Mouse (Mus musculus): ENCODE data around the gene Sp100. TPM values are rescaled to one million over a fixed set of nuclear protein-coding genes. Genes with fewer than 3 reads are reported as not detected.

Sp100 gene
- polyA plus RNA-seq, 1 experiment from 2014 or later, result 19.2 TPM

DNA sequence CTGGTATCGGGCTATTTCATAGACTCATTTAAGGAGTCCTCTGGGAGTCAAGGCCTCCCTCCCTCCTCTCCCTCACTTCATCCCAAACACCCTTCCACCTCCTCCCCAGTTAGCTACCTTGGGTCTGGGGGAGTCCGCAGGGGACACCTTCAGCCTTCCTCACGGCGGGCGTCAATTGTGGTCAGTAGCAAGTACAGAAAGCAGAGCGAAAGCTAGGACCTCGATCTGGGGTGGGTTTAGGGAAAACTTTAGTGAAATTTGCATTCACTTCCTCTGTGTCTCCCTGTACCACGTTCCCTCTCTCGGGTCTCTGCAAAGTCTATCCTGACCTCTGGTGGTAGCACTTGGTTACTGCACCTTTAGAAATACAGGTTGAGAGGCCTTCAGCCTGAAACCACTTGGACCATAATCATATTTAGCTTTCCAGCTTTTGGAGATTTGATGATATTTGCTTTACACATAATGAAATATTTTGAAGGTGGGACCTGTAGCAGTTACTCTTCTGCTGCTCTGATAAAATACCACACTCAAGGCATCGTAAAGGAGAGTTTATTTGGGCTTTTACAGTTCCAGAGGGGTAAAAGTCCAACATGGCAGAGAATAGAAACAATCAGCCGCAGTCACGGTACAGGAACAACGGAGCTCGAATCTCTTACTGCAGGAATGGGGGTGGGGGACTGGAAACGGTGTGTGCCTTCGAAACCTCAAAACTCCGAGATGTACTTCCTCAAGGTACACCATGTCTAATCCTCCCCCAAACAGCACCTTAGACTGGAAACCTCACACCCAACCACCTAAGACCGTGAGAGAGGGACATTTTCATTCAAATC, 86.8 kb downstream of the Sp100 start:
- Histone ChIP-seq H3K4me2 (ENCODE audit: low read length) (peak overlapping the region; percentile 52), H3K27me3 (ENCODE audit: insufficient read depth, low read length) (no peaks in the 10 kb centered on the region), H3K4me1 (replicated peaks; ENCODE audit: insufficient read depth, low read length) (no peaks in the 10 kb centered on the region), H3K27ac (no peak overlapping the region), H3K9ac (ENCODE audit: low read depth, low read length) (0 out of 2 replicates have a peak overlapping the region, but pooled peaks have one; percentile 24), H3K4me3 (replicated peaks; ENCODE audit: low read depth, low read length) (peak overlapping the region; percentile 20; the same call in 1 of the 2 replicates), H3K9me3 (replicated peaks; ENCODE audit: low read length) (no peaks in the 10 kb centered on the region), H3K36me3 (ENCODE audit: insufficient read depth, low read length) (no peaks in the 10 kb centered on the region)
- TF ChIP-seq CTCF (IDR thresholded peaks at IDR 0.05; ENCODE audit: low read depth), result peak; percentile 94
- DNase-seq (ENCODE audit: low spot score) (peak; percentile 91), ATAC-seq (replicated peaks; ENCODE audit: low FRiP score, low read depth) (peak; percentile 52; the same call in 1 of the 2 replicates)
- WGBS, result 36% methylated on average over 18 of the region's 18 CpGs

DNA sequence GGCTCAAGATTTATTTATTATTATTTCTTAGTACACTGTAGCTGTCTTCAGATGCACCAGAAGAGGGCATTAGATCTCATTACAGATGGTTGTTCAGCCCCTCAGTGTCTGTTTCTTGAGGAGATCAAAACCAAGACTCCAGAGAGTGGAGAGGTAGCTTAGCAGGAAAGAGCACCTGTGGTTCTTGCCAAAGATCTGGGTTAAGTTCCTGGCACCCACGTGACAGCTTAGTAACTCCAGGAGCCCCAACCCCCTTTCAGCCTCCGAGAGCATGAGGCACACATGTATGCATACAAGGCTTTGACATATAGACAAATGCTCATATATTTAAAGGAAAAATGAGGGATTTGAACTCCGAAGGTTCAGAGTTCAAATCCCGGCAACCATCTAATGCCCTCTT, 89.2 kb downstream of the Sp100 start:
- DNase-seq (ENCODE audit: low spot score) (no peak), ATAC-seq (replicated peaks; ENCODE audit: low FRiP score, low read depth) (no peak)
- Histone ChIP-seq H3K27me3 (ENCODE audit: insufficient read depth, low read length) (no peaks in the 10 kb centered on the region), H3K4me3 (replicated peaks; ENCODE audit: low read depth, low read length) (no peak overlapping the region), H3K4me2 (ENCODE audit: low read length) (no peak overlapping the region), H3K9me3 (replicated peaks; ENCODE audit: low read length) (no peaks in the 10 kb centered on the region), H3K27ac (no peak overlapping the region), H3K4me1 (replicated peaks; ENCODE audit: insufficient read depth, low read length) (no peaks in the 10 kb centered on the region), H3K36me3 (ENCODE audit: insufficient read depth, low read length) (no peaks in the 10 kb centered on the region), H3K9ac (ENCODE audit: low read depth, low read length) (no peak overlapping the region)
- no peak for TF ChIP-seq CTCF (IDR thresholded peaks at IDR 0.05; ENCODE audit: low read depth)
- WGBS, result 97% methylated on average over 4 of the region's 4 CpGs

DNA sequence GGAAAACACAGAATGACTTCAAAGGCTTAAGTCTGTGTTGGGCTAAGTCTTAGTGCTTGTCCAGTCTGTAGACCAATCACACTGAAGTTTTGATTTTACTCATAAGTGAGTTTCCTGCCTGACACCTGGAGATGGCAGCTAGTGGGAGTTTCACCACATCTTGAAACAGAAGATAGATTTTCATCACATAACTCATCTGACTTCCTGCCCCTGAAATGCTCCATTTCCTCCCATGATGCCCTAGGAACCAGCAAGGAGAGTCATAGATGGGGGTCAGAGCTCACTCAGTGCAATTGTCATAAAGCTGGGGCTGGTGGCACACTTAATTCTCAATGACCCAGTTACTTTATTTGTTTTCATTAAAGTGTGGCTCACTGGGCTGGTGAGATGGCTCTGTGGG, 90.0 kb downstream of the Sp100 start:
- no peak for ATAC-seq (replicated peaks; ENCODE audit: low FRiP score, low read depth)
- no peak for TF ChIP-seq CTCF (IDR thresholded peaks at IDR 0.05; ENCODE audit: low read depth)
- H3K4me2 ChIP-seq (ENCODE audit: low read length), result no peak overlapping the region

DNA sequence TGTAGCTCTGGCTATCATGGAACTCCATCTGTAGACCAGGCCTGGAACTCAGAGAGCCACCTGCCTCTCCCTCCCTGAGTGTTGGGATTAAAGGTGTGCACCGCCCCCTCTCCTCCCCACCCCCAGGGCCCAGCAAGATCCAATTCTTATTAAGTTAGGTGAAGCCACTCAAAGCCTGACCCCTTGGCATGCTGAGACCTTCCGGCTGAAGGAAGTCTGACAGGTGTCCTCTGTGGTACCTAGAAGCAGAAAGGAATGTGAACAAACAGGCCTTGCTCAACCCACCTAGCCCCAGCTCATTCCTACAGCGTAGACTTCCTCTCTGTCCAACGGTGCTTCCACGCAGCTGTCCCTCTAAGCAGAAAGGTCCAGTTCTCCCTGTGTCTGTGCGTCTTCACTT, 91.1 kb downstream of the Sp100 start:
- H3K9ac ChIP-seq (ENCODE audit: low read depth, low read length), result no peak overlapping the region
- H3K4me1 ChIP-seq (replicated peaks; ENCODE audit: insufficient read depth, low read length), result no peaks in the 10 kb centered on the region
- DNase-seq (ENCODE audit: low spot score) (no peak), ATAC-seq (replicated peaks; ENCODE audit: low FRiP score, low read depth) (no peak)
- no peaks in the 10 kb centered on the region for H3K9me3 ChIP-seq (replicated peaks; ENCODE audit: low read length)
- H3K4me2 ChIP-seq (ENCODE audit: low read length), result no peak overlapping the region
- H3K27me3 ChIP-seq (ENCODE audit: insufficient read depth, low read length), result no peaks in the 10 kb centered on the region
- H3K27ac ChIP-seq, result no peak overlapping the region
- H3K4me3 ChIP-seq (replicated peaks; ENCODE audit: low read depth, low read length), result no peak overlapping the region
- WGBS, result 79% methylated on average over 6 of the region's 6 CpGs
- no peaks in the 10 kb centered on the region for H3K36me3 ChIP-seq (ENCODE audit: insufficient read depth, low read length)
- no peak for TF ChIP-seq CTCF (IDR thresholded peaks at IDR 0.05; ENCODE audit: low read depth)

More for the DNA sequence above, 90.0 kb downstream of the Sp100 start:
- no peaks in the 10 kb centered on the region for H3K9me3 ChIP-seq (replicated peaks; ENCODE audit: low read length)
- H3K27me3 ChIP-seq (ENCODE audit: insufficient read depth, low read length), result no peaks in the 10 kb centered on the region
- H3K27ac ChIP-seq, result no peak overlapping the region
- H3K4me1 ChIP-seq (replicated peaks; ENCODE audit: insufficient read depth, low read length), result no peaks in the 10 kb centered on the region
- no peaks in the 10 kb centered on the region for H3K36me3 ChIP-seq (ENCODE audit: insufficient read depth, low read length)
- H3K9ac ChIP-seq (ENCODE audit: low read depth, low read length), result no peak overlapping the region
- H3K4me3 ChIP-seq (replicated peaks; ENCODE audit: low read depth, low read length), result no peak overlapping the region
- DNase-seq (ENCODE audit: low spot score), result no peak

DNA sequence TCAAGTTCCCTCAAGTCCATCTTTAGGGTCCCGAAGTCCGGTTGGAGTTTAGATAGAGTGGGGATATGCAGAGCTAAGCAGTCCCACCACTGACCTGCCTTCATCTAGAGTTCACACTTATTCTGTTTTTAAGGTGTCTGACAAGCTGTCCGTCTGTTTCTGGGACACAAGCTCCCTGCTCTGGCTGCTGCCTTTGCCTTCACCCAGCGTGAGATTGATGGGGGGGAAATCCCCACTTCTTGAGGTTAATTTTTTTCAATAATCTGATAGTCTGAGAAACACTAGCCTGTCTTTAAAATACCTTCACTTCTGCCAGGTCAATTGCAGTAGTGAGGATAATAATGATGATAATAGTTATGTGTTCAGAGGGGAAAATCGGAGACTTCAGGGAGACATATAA, 92.5 kb downstream of the Sp100 start:
- Histone ChIP-seq H3K36me3 (ENCODE audit: insufficient read depth, low read length) (no peaks in the 10 kb centered on the region), H3K4me2 (ENCODE audit: low read length) (no peak overlapping the region), H3K27me3 (ENCODE audit: insufficient read depth, low read length) (no peaks in the 10 kb centered on the region), H3K4me3 (replicated peaks; ENCODE audit: low read depth, low read length) (no peak overlapping the region), H3K9me3 (replicated peaks; ENCODE audit: low read length) (no peaks in the 10 kb centered on the region), H3K9ac (ENCODE audit: low read depth, low read length) (no peak overlapping the region), H3K4me1 (replicated peaks; ENCODE audit: insufficient read depth, low read length) (no peaks in the 10 kb centered on the region), H3K27ac (no peak overlapping the region)
- no peak for TF ChIP-seq CTCF (IDR thresholded peaks at IDR 0.05; ENCODE audit: low read depth)
- DNase-seq (ENCODE audit: low spot score) (no peak), ATAC-seq (replicated peaks; ENCODE audit: low FRiP score, low read depth) (no peak)
- 66% methylated on average over 5 of the region's 5 CpGs for WGBS

DNA sequence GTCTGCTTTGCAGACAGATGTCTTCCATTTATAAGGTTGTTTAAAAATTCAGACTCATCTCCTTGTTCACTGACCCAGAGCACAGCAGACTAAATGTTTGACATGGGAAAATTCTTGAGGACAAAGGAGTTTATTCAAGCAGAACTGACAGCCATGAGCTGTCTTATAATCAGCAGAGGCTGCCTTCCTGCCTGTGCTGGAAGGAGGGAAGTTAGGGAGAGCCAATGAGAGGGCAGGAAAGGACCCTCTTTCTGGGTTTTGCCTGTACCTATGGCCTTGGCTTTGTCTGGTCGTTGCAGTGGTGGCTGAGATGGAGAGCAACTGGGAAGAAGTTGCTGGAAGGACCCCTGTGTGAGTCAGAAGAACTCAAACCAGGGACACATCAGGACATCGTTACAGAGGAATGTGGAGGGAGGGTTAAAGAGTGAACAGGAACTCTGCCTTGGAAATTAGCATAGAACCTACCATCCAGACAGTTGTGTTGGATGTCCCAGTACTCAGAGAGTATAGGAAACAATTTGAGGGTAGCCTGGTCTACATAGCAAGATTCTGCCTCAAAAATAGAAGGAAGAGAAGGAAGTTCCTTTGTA, 93.2 kb downstream of the Sp100 start:
- WGBS, result 6% methylated on average over 2 of the region's 2 CpGs
- Histone ChIP-seq H3K4me1 (replicated peaks; ENCODE audit: insufficient read depth, low read length) (no peaks in the 10 kb centered on the region), H3K27ac (no peak overlapping the region), H3K4me3 (replicated peaks; ENCODE audit: low read depth, low read length) (no peak overlapping the region), H3K36me3 (ENCODE audit: insufficient read depth, low read length) (no peaks in the 10 kb centered on the region), H3K4me2 (ENCODE audit: low read length) (no peak overlapping the region), H3K9ac (ENCODE audit: low read depth, low read length) (no peak overlapping the region), H3K9me3 (replicated peaks; ENCODE audit: low read length) (no peaks in the 10 kb centered on the region), H3K27me3 (ENCODE audit: insufficient read depth, low read length) (no peaks in the 10 kb centered on the region)
- TF ChIP-seq CTCF (IDR thresholded peaks at IDR 0.05; ENCODE audit: low read depth), result no peak
- no peak for DNase-seq (ENCODE audit: low spot score)
- ATAC-seq (replicated peaks; ENCODE audit: low FRiP score, low read depth), result peak; percentile 68
